Mouse (Mus musculus) embryonic facial prominence, embryonic 13.5 days (tissue): Measurements from ENCODE around the gene Map3k13. TPM values are rescaled to one million over a fixed set of nuclear protein-coding genes. Genes with fewer than 3 reads are reported as not detected.

Experiments used
- ATAC-seq: fragments of 200-750 bp; cut with Nextera tagmentation; 2 replicates; pipeline ENCODE4 v1.8.0; 2017; ENCODE audit warnings: low read depth; ENCODE audit not compliant: insufficient number of reproducible peaks, insufficient read depth, low FRiP score, low TSS enrichment
- H3K27ac ChIP-seq: fragments of 300-500 bp; sonication (generic); 2 replicates; pipeline ENCODE4 v1.5.1; 2015; ENCODE audit warnings: moderate library complexity, mild to moderate bottlenecking, inconsistent platforms
- H3K27me3 ChIP-seq: fragments of 300-500 bp; sonication (generic); 2 replicates; pipeline ENCODE4 v1.6.1; 2015; ENCODE audit warnings: mild to moderate bottlenecking, inconsistent platforms
- H3K36me3 ChIP-seq: fragments of 300-500 bp; sonication (generic); 2 replicates; pipeline ENCODE4 v1.6.1; 2015; ENCODE audit warnings: mild to moderate bottlenecking, inconsistent platforms
- H3K4me1 ChIP-seq: fragments of 300-500 bp; sonication (generic); 2 replicates; pipeline ENCODE4 v1.6.1; 2015; ENCODE audit warnings: inconsistent platforms
- H3K4me2 ChIP-seq: fragments of 300-500 bp; sonication (generic); 2 replicates; pipeline ENCODE4 v1.6.1; 2015; ENCODE audit warnings: moderate library complexity, mild to moderate bottlenecking, inconsistent platforms
- H3K4me3 ChIP-seq: fragments of 300-500 bp; sonication (generic); 2 replicates; pipeline ENCODE4 v1.5.1; 2015; ENCODE audit warnings: mild to moderate bottlenecking, inconsistent platforms
- H3K9ac ChIP-seq: fragments of 300-500 bp; sonication (generic); 2 replicates; pipeline ENCODE4 v1.6.1; 2015; ENCODE audit warnings: mild to moderate bottlenecking, inconsistent platforms
- H3K9me3 ChIP-seq: fragments of 300-500 bp; sonication (generic); 2 replicates; pipeline ENCODE4 v1.6.1; 2016; ENCODE audit warnings: inconsistent platforms
- WGBS: fragments of 180-500 bp; shearing (Covaris S2); methylation state at CpG from one replicate; pipeline ENCODE4 v1.1.7; 2015; ENCODE audit warnings: mixed read lengths; 5-methylcytosine and 5-hydroxymethylcytosine counted together
- polyA plus RNA-seq: library from polyadenylated mRNA; unstranded; fragments of >200 nt; fragmentation: Nextera tagmentation; extraction: Ambion mirVana; gene quantifications from 2 replicates; pipeline ENCODE4 v1.2.1, GENCODE M21; 2015

The Map3k13 gene
- polyA plus RNA-seq, 1 experiment from 2014 or later: 0.81 TPM

GRCm38 (mm10) chr16:21833970-21834369 lies 39.8 kb downstream of the Map3k13 start:
- no peak overlapping the region for H3K4me3 ChIP-seq
- 73% methylated on average over 10 of the region's 10 CpGs for WGBS
- H3K36me3 ChIP-seq: no peaks in the 10 kb centered on the region
- H3K9me3 ChIP-seq: no peaks in the 10 kb centered on the region
- H3K27me3 ChIP-seq: no peaks in the 10 kb centered on the region
- H3K4me2 ChIP-seq: no peak overlapping the region
- H3K27ac ChIP-seq: no peak overlapping the region
- H3K9ac ChIP-seq: no peak overlapping the region
- no peak for ATAC-seq
- H3K4me1 ChIP-seq: peaks cover 17% of the 10 kb centered on the region

GRCm38 (mm10) chr16:21834866-21835583 lies 40.9 kb downstream of the Map3k13 start:
- H3K4me3 ChIP-seq: no peak overlapping the region
- H3K36me3 ChIP-seq: no peaks in the 10 kb centered on the region
- no peak overlapping the region for H3K9ac ChIP-seq
- H3K27ac ChIP-seq: no peak overlapping the region
- H3K27me3 ChIP-seq: no peaks in the 10 kb centered on the region
- 53% methylated on average over 8 of the region's 8 CpGs for WGBS
- peaks cover 14% of the 10 kb centered on the region for H3K4me1 ChIP-seq
- H3K9me3 ChIP-seq: no peaks in the 10 kb centered on the region
- no peak overlapping the region for H3K4me2 ChIP-seq
- no peak for ATAC-seq

- Histone ChIP-seq H3K4me2 (no peak overlapping the region), H3K27me3 (no peaks in the 10 kb centered on the region), H3K9ac (no peak overlapping the region), H3K36me3 (no peaks in the 10 kb centered on the region), H3K9me3 (no peaks in the 10 kb centered on the region), H3K27ac (no peak overlapping the region), H3K4me1 (peaks cover 14% of the 10 kb centered on the region), H3K4me3 (no peak overlapping the region)
- 14% methylated on average over 7 of the region's 7 CpGs for WGBS
- ATAC-seq: no peak
These were observed 41.4 kb downstream of the Map3k13 start for GRCm38 (mm10) chr16:21835584-21835931.

- WGBS: 30% methylated on average over 7 of the region's 7 CpGs
- Histone ChIP-seq H3K36me3 (no peaks in the 10 kb centered on the region), H3K4me2 (no peak overlapping the region), H3K4me3 (no peak overlapping the region), H3K27me3 (no peaks in the 10 kb centered on the region), H3K9ac (0 out of 2 replicates have a peak overlapping the region, but pooled peaks have one; percentile 44), H3K9me3 (no peaks in the 10 kb centered on the region), H3K27ac (no peak overlapping the region), H3K4me1 (peaks cover 14% of the 10 kb centered on the region)
- no peak for ATAC-seq
These were observed 42.3 kb downstream of the Map3k13 start for GRCm38 (mm10) chr16:21836311-21837072.

GRCm38 (mm10) chr16:21837694-21838093 lies 43.5 kb downstream of the Map3k13 start:
- H3K27ac ChIP-seq: no peak overlapping the region
- no peak for ATAC-seq

GRCm38 (mm10) chr16:21845800-21846671 lies 51.9 kb downstream of the Map3k13 start:
- H3K9ac ChIP-seq: peak overlapping the region; percentile 72
- peak overlapping the region; percentile 73 for H3K4me2 ChIP-seq
- no peaks in the 10 kb centered on the region for H3K27me3 ChIP-seq
- under 1% methylated on average over 16 of the region's 16 CpGs for WGBS
- H3K4me1 ChIP-seq: no peaks in the 10 kb centered on the region
- H3K9me3 ChIP-seq: no peaks in the 10 kb centered on the region
- H3K27ac ChIP-seq: peak overlapping the region; percentile 76
- ATAC-seq: peak; percentile 100
- peak overlapping the region; percentile 53 for H3K4me3 ChIP-seq
- no peaks in the 10 kb centered on the region for H3K36me3 ChIP-seq

More at GRCm38 (mm10) chr16:21837694-21838093, 43.5 kb downstream of the Map3k13 start:
- 85% methylated on average over 6 of the region's 6 CpGs for WGBS
- Histone ChIP-seq H3K9me3 (no peaks in the 10 kb centered on the region), H3K36me3 (no peaks in the 10 kb centered on the region), H3K4me3 (no peak overlapping the region), H3K9ac (no peak overlapping the region), H3K27me3 (no peaks in the 10 kb centered on the region), H3K4me2 (no peak overlapping the region), H3K4me1 (peaks cover 14% of the 10 kb centered on the region)

- WGBS: 73% methylated on average over 3 of the region's 3 CpGs
- H3K27ac ChIP-seq: no peak overlapping the region
- H3K9ac ChIP-seq: no peak overlapping the region
- peaks cover 8% of the 10 kb centered on the region for H3K4me1 ChIP-seq
- ATAC-seq: no peak
- H3K27me3 ChIP-seq: no peaks in the 10 kb centered on the region
- H3K4me3 ChIP-seq: no peak overlapping the region
- H3K36me3 ChIP-seq: no peaks in the 10 kb centered on the region
- H3K4me2 ChIP-seq: no peak overlapping the region
- H3K9me3 ChIP-seq: no peaks in the 10 kb centered on the region
These were observed 54.3 kb downstream of the Map3k13 start for GRCm38 (mm10) chr16:21848444-21848843.

- Histone ChIP-seq H3K27ac (no peak overlapping the region), H3K9me3 (no peaks in the 10 kb centered on the region), H3K27me3 (no peaks in the 10 kb centered on the region), H3K4me3 (no peak overlapping the region), H3K4me2 (no peak overlapping the region), H3K4me1 (peaks cover 11% of the 10 kb centered on the region), H3K36me3 (no peaks in the 10 kb centered on the region), H3K9ac (no peak overlapping the region)
- no peak for ATAC-seq
- 87% methylated on average over 4 of the region's 4 CpGs for WGBS
These were observed 54.7 kb downstream of the Map3k13 start for GRCm38 (mm10) chr16:21848847-21849246.

- ATAC-seq: no peak
- 94% methylated on average over 7 of the region's 7 CpGs for WGBS
- peaks cover 17% of the 10 kb centered on the region for H3K4me1 ChIP-seq
- H3K9me3 ChIP-seq: no peaks in the 10 kb centered on the region
- no peaks in the 10 kb centered on the region for H3K27me3 ChIP-seq
- H3K36me3 ChIP-seq: no peaks in the 10 kb centered on the region
- H3K27ac ChIP-seq: no peak overlapping the region
- H3K4me2 ChIP-seq: no peak overlapping the region
- H3K4me3 ChIP-seq: no peak overlapping the region
- H3K9ac ChIP-seq: no peak overlapping the region
These were observed 58.2 kb downstream of the Map3k13 start for GRCm38 (mm10) chr16:21852374-21852773.

- H3K9me3 ChIP-seq: no peaks in the 10 kb centered on the region
- no peak overlapping the region for H3K27ac ChIP-seq
- no peak for ATAC-seq
- no peak overlapping the region for H3K4me2 ChIP-seq
- H3K4me1 ChIP-seq: peaks cover 17% of the 10 kb centered on the region
- H3K9ac ChIP-seq: no peak overlapping the region
- no peak overlapping the region for H3K4me3 ChIP-seq
- no peaks in the 10 kb centered on the region for H3K36me3 ChIP-seq
- H3K27me3 ChIP-seq: no peaks in the 10 kb centered on the region
- WGBS: 41% methylated on average over 7 of the region's 7 CpGs
These were observed 59.3 kb downstream of the Map3k13 start for GRCm38 (mm10) chr16:21853446-21853941.

GRCm38 (mm10) chr16:21854589-21855284 lies 60.6 kb downstream of the Map3k13 start:
- Histone ChIP-seq H3K4me3 (no peak overlapping the region), H3K4me1 (peaks cover 17% of the 10 kb centered on the region), H3K27me3 (no peaks in the 10 kb centered on the region), H3K9me3 (no peaks in the 10 kb centered on the region), H3K9ac (no peak overlapping the region), H3K36me3 (no peaks in the 10 kb centered on the region), H3K4me2 (no peak overlapping the region), H3K27ac (no peak overlapping the region)
- 91% methylated on average over 5 of the region's 5 CpGs for WGBS
- no peak for ATAC-seq
